Mouse (Mus musculus): Measurements from ENCODE around the gene Cdk8. TPM values are rescaled to one million over a fixed set of nuclear protein-coding genes. Genes with fewer than 3 reads are reported as not detected.

The Cdk8 gene
- total RNA-seq, 2 experiments from 2014 or later = 72.0 to 74.2 TPM

Other genes starting within 250 kb of the Cdk8 start
- gene Cyp3a25, start 221.6 kb upstream of the Cdk8 start, total RNA-seq (2015; ENCODE audit: low replicate concordance) = not detected in 2 replicates
- gene Cyp3a25, start 221.6 kb upstream of the Cdk8 start, total RNA-seq (2017; ENCODE audit: low replicate concordance) = not detected in 2 replicates
- gene Cyp3a59, start 152.0 kb upstream of the Cdk8 start, total RNA-seq (2015; ENCODE audit: low replicate concordance) = not detected in 2 replicates
- gene Cyp3a59, start 152.0 kb upstream of the Cdk8 start, total RNA-seq (2017; ENCODE audit: low replicate concordance) = not detected in 2 replicates
- not detected in 2 replicates for gene Gm5565, start 70.7 kb upstream of the Cdk8 start, total RNA-seq (2015; ENCODE audit: low replicate concordance)
- not detected in 2 replicates for gene Gm5565, start 70.7 kb upstream of the Cdk8 start, total RNA-seq (2017; ENCODE audit: low replicate concordance)
- gene Gm6309, start 60.5 kb upstream of the Cdk8 start, total RNA-seq (2015; ENCODE audit: low replicate concordance) = not detected in 2 replicates
- gene Gm6309, start 60.5 kb upstream of the Cdk8 start, total RNA-seq (2017; ENCODE audit: low replicate concordance) = not detected in 2 replicates
- gene 1700001J03Rik, start 45.9 kb upstream of the Cdk8 start, total RNA-seq (2015; ENCODE audit: low replicate concordance) = not detected in 2 replicates
- not detected in 2 replicates for gene 1700001J03Rik, start 45.9 kb upstream of the Cdk8 start, total RNA-seq (2017; ENCODE audit: low replicate concordance)
- 23.4 and 24.3 TPM in 2 replicates for gene Rnf6, start 9.7 kb upstream of the Cdk8 start, total RNA-seq (2015; ENCODE audit: low replicate concordance)
- 25.0 and 58.8 TPM in 2 replicates for gene Rnf6, start 9.7 kb upstream of the Cdk8 start, total RNA-seq (2017; ENCODE audit: low replicate concordance)
- gene Wasf3, start 153.8 kb downstream of the Cdk8 start, total RNA-seq (2015; ENCODE audit: low replicate concordance) = not detected in 2 replicates
- gene Wasf3, start 153.8 kb downstream of the Cdk8 start, total RNA-seq (2017; ENCODE audit: low replicate concordance) = not detected in 2 replicates